Mouse (Mus musculus): ENCODE data around the gene Atp2a2. TPM values are rescaled to one million over a fixed set of nuclear protein-coding genes. Genes with fewer than 3 reads are reported as not detected.
A peak's percentile ranks its signal among the peaks of the same experiment; 100 is the strongest.

The Atp2a2 gene
- polyA plus RNA-seq, 1 experiment from 2014 or later = 78.4 TPM

DNA sequence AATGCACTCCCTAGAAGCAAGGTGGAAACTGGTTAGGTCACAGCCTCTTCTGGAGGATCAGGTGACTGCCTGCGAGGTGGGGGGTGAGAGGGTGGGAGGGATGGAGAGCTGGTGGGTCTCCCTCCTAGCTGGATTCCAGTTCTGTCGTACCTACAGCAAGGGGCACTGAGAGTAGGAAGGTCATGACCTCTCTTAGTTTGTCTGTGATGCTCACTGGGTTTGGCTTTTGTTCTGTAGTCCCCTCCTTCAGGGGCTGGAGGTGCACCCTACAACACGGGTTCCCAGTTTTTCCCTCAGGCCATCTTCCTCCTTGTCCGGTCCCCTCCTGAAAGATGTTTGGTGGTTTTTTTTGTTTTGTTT is 1.7 kb upstream of the Atp2a2 start:
- 27% methylated on average over 4 of the region's 4 CpGs for WGBS
- Histone ChIP-seq H3K36me3 (ENCODE audit: control insufficient read depth, insufficient read depth, low read length) (no peaks in the 10 kb centered on the region), H3K27me3 (ENCODE audit: control insufficient read depth, insufficient read depth, low read length) (peaks cover 2% of the 10 kb centered on the region; the same call in 1 of the 2 replicates), H3K4me1 (ENCODE audit: control insufficient read depth, insufficient read depth, low read length) (peaks cover 21% of the 10 kb centered on the region), H3K4me2 (ENCODE audit: low read depth, low read length) (no peak overlapping the region), H3K9ac (replicated peaks; ENCODE audit: low read depth, low read length) (no peak overlapping the region; the same call in 1 of the 2 replicates), H3K27ac (ENCODE audit: low read depth, low read length) (no peak overlapping the region), H3K9me3 (ENCODE audit: control insufficient read depth, low read length) (no peaks in the 10 kb centered on the region), H3K4me3 (ENCODE audit: low read depth, low read length) (no peak overlapping the region)
- no peak for ATAC-seq (ENCODE audit: low read depth)

DNA sequence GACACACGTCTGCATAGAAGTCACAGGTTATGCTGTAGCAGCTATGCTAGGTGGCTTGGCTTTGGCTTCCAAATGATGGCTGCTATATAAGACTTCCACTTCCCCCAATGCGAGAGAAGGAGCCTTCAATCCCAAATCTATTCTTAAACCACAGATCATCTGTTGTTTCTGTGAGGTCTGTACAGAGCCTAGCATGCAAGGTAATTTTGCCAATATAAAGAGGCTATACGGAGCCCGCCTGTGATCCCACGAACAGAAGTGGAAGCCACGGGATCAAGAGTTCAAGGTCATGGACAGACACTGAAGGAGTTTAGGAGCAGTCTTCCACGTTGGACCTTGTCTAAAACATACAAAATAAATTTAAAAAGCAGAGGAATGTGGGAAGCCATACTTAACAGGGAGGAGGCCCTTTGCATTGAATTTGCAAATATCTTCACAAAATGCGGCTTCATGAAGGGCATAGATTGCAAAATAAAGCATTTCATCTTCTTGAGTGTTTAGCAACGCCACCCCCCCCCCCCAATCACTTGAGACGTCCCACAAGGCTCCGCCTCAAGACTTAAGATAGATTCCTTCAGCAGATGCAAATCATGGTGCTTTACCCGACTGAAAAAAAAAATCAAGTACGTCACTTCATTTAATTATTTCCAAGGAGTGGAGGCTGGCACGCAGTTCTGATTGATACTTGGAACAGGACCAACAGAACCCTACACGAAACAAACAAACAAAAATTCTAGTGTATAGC is 1.2 kb upstream of the Atp2a2 start:
- 32% methylated on average over 15 of the region's 15 CpGs for WGBS
- no peaks in the 10 kb centered on the region for H3K36me3 ChIP-seq (ENCODE audit: control insufficient read depth, insufficient read depth, low read length)

DNA sequence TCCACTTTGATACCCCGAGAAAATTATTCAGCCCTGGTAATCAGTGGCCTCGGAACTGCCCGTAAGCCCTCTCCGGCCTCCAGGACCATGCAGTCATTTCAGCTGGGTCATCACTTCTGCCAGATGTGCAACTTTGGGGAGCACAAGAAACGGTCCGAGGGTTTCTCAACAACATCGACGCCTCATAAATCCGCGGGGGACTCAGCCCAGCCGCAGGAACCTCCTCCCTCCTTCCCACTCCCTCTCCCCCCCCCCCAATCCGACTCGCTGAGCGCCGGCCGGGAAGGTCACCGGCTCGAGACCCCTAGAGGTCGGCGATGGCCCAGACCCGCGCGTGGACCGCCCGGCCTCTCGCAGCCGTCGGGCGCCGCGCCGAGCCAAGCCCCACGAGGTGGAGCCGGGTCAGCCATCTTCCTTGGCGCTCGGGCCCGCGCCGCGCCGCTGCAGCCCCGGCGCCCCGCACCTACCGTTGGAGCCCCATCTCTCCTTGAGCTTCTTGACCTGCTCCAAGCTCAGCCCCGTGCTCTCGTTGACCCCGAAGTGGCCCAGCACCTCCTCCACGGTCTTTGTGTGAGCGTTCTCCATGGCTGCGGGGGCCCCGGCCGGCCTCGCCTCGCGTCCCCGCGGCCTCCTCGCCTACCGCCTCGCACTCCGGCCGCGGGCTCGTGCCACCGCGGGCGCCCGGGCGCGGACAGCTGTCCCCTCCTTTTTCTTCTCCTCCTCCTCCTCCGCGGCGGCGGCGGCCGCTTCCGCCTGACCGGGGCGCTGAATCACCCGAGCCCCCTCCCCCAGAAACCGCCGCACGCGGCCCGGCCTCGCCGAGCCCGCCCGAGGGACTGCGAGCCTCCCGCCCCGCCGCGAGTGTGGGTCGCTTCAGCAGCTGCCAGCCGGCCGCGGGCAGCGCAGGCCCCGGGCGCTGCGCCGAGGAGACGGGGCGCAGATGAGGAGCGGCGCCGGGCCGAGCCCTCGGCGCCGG is 636 bp downstream of the Atp2a2 start:
- peaks cover 31% of the 10 kb centered on the region for H3K4me1 ChIP-seq (ENCODE audit: control insufficient read depth, insufficient read depth, low read length)
- H3K4me2 ChIP-seq (ENCODE audit: low read depth, low read length) = peak overlapping the region; percentile 58
- H3K9ac ChIP-seq (replicated peaks; ENCODE audit: low read depth, low read length) = peak overlapping the region; percentile 99
- H3K27ac ChIP-seq (ENCODE audit: low read depth, low read length) = peak overlapping the region; percentile 98
- H3K4me3 ChIP-seq (ENCODE audit: low read depth, low read length) = peak overlapping the region; percentile 98
- H3K36me3 ChIP-seq (ENCODE audit: control insufficient read depth, insufficient read depth, low read length) = no peaks in the 10 kb centered on the region
- ATAC-seq (ENCODE audit: low read depth) = peak; percentile 41
- H3K27me3 ChIP-seq (ENCODE audit: control insufficient read depth, insufficient read depth, low read length) = peaks cover 2% of the 10 kb centered on the region; the same call in 1 of the 2 replicates
- under 1% methylated on average over 80 of the region's 113 CpGs for WGBS
- H3K9me3 ChIP-seq (ENCODE audit: control insufficient read depth, low read length) = no peaks in the 10 kb centered on the region

More for the DNA sequence above, 1.2 kb upstream of the Atp2a2 start:
- Histone ChIP-seq H3K4me1 (ENCODE audit: control insufficient read depth, insufficient read depth, low read length) (peaks cover 25% of the 10 kb centered on the region), H3K4me3 (ENCODE audit: low read depth, low read length) (peak overlapping the region; percentile 98), H3K27me3 (ENCODE audit: control insufficient read depth, insufficient read depth, low read length) (peaks cover 2% of the 10 kb centered on the region; the same call in 1 of the 2 replicates), H3K4me2 (ENCODE audit: low read depth, low read length) (peak overlapping the region; percentile 75), H3K27ac (ENCODE audit: low read depth, low read length) (peak overlapping the region; percentile 98), H3K9me3 (ENCODE audit: control insufficient read depth, low read length) (no peaks in the 10 kb centered on the region), H3K9ac (replicated peaks; ENCODE audit: low read depth, low read length) (peak overlapping the region; percentile 99)
- 0 out of 2 replicates have a peak, but pooled peaks have one; percentile 5 for ATAC-seq (ENCODE audit: low read depth)

DNA sequence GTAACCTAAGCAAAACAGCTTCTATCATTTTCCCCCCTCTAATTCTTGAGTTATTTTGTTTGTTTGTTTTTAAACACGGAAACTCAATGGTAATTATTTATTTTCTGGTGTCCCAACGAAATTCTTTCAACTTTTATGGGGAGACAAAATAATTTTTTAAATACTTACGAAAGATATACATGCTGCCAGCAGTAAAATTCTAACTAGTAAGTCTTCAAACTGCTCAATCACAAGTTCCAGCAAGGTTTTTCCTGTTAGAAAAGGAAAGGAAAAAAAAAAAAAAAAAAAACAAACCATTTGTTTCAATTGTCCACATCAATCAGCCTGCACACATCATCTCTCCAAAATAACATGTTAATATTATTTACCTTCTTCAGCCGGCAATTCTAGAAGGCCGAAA is 1.5 kb downstream of the Atp2a2 start:
- Histone ChIP-seq H3K4me2 (ENCODE audit: low read depth, low read length) (peak overlapping the region; percentile 58), H3K4me1 (ENCODE audit: control insufficient read depth, insufficient read depth, low read length) (peaks cover 34% of the 10 kb centered on the region), H3K4me3 (ENCODE audit: low read depth, low read length) (peak overlapping the region; percentile 98), H3K36me3 (ENCODE audit: control insufficient read depth, insufficient read depth, low read length) (peaks cover 8% of the 10 kb centered on the region; the same call in 1 of the 2 replicates), H3K9me3 (ENCODE audit: control insufficient read depth, low read length) (no peaks in the 10 kb centered on the region), H3K27ac (ENCODE audit: low read depth, low read length) (no peak overlapping the region; the same call in 1 of the 2 replicates), H3K9ac (replicated peaks; ENCODE audit: low read depth, low read length) (peak overlapping the region; percentile 99), H3K27me3 (ENCODE audit: control insufficient read depth, insufficient read depth, low read length) (peaks cover 2% of the 10 kb centered on the region; the same call in 1 of the 2 replicates)
- ATAC-seq (ENCODE audit: low read depth) = no peak
- 28% methylated on average over 5 of the region's 5 CpGs for WGBS

DNA sequence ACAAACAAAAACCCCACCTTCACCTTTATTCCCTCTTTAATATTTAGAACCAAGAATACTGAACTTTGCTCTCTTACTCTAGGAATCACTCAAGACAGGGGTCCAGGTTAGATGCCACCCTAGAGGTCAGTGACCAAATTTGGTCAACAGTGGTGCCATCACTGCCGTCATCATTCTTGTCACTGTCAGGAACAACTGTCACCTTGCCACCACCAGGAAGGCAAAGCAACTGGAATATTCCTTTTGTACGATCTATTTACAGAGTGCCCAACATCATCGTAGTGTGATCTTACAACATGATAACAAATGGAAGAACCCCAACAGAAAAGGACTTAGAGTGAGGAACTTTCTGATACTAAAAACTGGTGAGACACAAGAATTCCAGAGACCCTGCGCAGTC is 1.9 kb downstream of the Atp2a2 start:
- peaks cover 12% of the 10 kb centered on the region; the same call in 1 of the 2 replicates for H3K36me3 ChIP-seq (ENCODE audit: control insufficient read depth, insufficient read depth, low read length)
- peaks cover 2% of the 10 kb centered on the region; the same call in 1 of the 2 replicates for H3K27me3 ChIP-seq (ENCODE audit: control insufficient read depth, insufficient read depth, low read length)
- 49% methylated on average over 4 of the region's 4 CpGs for WGBS
- no peak overlapping the region for H3K27ac ChIP-seq (ENCODE audit: low read depth, low read length)
- H3K9me3 ChIP-seq (ENCODE audit: control insufficient read depth, low read length) = no peaks in the 10 kb centered on the region
- peak overlapping the region; percentile 58 for H3K4me2 ChIP-seq (ENCODE audit: low read depth, low read length)
- no peak for ATAC-seq (ENCODE audit: low read depth)
- H3K9ac ChIP-seq (replicated peaks; ENCODE audit: low read depth, low read length) = no peak overlapping the region
- H3K4me3 ChIP-seq (ENCODE audit: low read depth, low read length) = peak overlapping the region; percentile 98
- peaks cover 38% of the 10 kb centered on the region for H3K4me1 ChIP-seq (ENCODE audit: control insufficient read depth, insufficient read depth, low read length)

DNA sequence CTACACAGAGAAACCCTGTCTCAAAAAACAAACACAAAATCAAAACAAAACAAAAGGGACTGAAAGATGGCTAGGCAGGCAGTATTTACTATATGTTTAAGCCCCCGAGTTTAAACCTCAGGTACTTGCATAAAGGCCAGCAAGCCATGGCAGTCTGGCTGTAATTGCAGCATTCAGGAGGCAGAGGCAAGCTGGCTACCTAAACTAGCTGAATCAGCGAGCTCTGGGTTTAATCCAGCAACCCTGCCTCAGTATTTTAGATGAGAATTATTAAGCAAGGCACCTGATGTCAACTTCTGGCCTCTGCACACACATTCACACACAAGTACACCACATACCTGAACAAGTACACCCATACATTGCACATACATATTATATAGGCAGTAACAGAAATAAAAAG is 4.0 kb downstream of the Atp2a2 start:
- WGBS = 61% methylated on average over 2 of the region's 2 CpGs
- peaks cover 21% of the 10 kb centered on the region for H3K36me3 ChIP-seq (ENCODE audit: control insufficient read depth, insufficient read depth, low read length)
- peaks cover 2% of the 10 kb centered on the region; the same call in 1 of the 2 replicates for H3K27me3 ChIP-seq (ENCODE audit: control insufficient read depth, insufficient read depth, low read length)
- H3K4me3 ChIP-seq (ENCODE audit: low read depth, low read length) = no peak overlapping the region
- H3K9ac ChIP-seq (replicated peaks; ENCODE audit: low read depth, low read length) = no peak overlapping the region
- peak overlapping the region; percentile 12; the same call in 1 of the 2 replicates for H3K4me2 ChIP-seq (ENCODE audit: low read depth, low read length)
- no peak for ATAC-seq (ENCODE audit: low read depth)
- peaks cover 32% of the 10 kb centered on the region for H3K4me1 ChIP-seq (ENCODE audit: control insufficient read depth, insufficient read depth, low read length)
- H3K9me3 ChIP-seq (ENCODE audit: control insufficient read depth, low read length) = no peaks in the 10 kb centered on the region
- H3K27ac ChIP-seq (ENCODE audit: low read depth, low read length) = no peak overlapping the region

DNA sequence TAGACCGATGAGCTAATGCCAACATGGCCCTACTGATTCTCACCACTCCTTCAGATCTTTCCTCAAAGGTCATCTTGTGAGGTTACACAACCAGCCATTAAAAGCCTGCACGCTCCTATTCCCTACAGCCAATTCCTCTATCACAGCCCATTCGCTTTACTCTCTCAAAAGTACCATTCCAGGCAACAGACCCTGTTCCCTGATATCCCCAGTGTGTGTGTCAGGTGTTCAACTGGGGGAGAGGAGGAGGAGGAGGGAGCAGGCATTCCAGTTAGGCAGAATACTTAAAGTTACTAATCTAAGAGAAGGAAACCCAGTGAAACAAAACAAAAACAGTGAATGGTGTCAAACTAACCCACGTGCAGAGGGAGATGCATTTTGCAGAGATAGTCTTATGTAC is 5.0 kb downstream of the Atp2a2 start:
- Histone ChIP-seq H3K9ac (replicated peaks; ENCODE audit: low read depth, low read length) (no peak overlapping the region), H3K9me3 (ENCODE audit: control insufficient read depth, low read length) (no peaks in the 10 kb centered on the region), H3K27me3 (ENCODE audit: control insufficient read depth, insufficient read depth, low read length) (peaks cover 2% of the 10 kb centered on the region; the same call in 1 of the 2 replicates), H3K4me3 (ENCODE audit: low read depth, low read length) (no peak overlapping the region), H3K4me2 (ENCODE audit: low read depth, low read length) (no peak overlapping the region), H3K36me3 (ENCODE audit: control insufficient read depth, insufficient read depth, low read length) (peaks cover 27% of the 10 kb centered on the region), H3K4me1 (ENCODE audit: control insufficient read depth, insufficient read depth, low read length) (peaks cover 28% of the 10 kb centered on the region), H3K27ac (ENCODE audit: low read depth, low read length) (no peak overlapping the region)
- WGBS = 79% methylated on average over 4 of the region's 4 CpGs
- no peak for ATAC-seq (ENCODE audit: low read depth)

DNA sequence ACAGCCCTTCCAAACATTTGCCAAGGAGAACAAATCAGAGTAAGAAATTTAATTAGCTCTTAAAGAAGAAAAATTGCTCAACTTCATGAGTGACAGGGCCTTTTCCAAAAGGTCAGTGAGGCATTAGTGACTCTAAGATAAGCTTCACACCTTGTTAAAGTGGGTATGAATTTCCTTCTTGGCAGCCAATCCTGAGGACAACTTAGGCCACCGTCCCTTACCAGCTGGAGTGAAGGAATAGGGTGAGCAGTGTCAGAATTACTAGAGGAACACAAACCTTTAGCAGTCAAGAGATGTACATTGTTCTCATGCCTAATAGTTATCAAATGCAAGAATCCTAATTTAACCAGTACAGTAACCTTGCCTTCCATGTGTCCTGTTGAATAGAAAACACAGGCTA is 7.6 kb downstream of the Atp2a2 start:
- Histone ChIP-seq H3K27ac (ENCODE audit: low read depth, low read length) (no peak overlapping the region), H3K4me3 (ENCODE audit: low read depth, low read length) (no peak overlapping the region), H3K9ac (replicated peaks; ENCODE audit: low read depth, low read length) (no peak overlapping the region), H3K4me2 (ENCODE audit: low read depth, low read length) (no peak overlapping the region), H3K36me3 (ENCODE audit: control insufficient read depth, insufficient read depth, low read length) (peaks cover 45% of the 10 kb centered on the region), H3K27me3 (ENCODE audit: control insufficient read depth, insufficient read depth, low read length) (no peaks in the 10 kb centered on the region), H3K9me3 (ENCODE audit: control insufficient read depth, low read length) (no peaks in the 10 kb centered on the region), H3K4me1 (ENCODE audit: control insufficient read depth, insufficient read depth, low read length) (peaks cover 18% of the 10 kb centered on the region)
- 79% methylated on average over 1 of the region's 1 CpGs for WGBS
- ATAC-seq (ENCODE audit: low read depth) = no peak

Measured in neural tube, embryonic 14.5 days (tissue).